Mouse (Mus musculus) midbrain, embryonic 15.5 days (tissue): Measurements from ENCODE around the gene Bcor. TPM values are rescaled to one million over a fixed set of nuclear protein-coding genes. Genes with fewer than 3 reads are reported as not detected.

ENCODE experiments used
- ATAC-seq: fragments of 200-750 bp; cut with Nextera tagmentation; replicated peaks from 2 replicates; pipeline ENCODE4 v1.8.0; 2017; ENCODE audit warnings: moderate TSS enrichment
- H3K27ac ChIP-seq: fragments of 300-500 bp; sonication (generic); 2 replicates; pipeline ENCODE4 v1.5.1; 2015; ENCODE audit warnings: mild to moderate bottlenecking, inconsistent platforms
- H3K27me3 ChIP-seq: fragments of 300-500 bp; sonication (generic); replicated peaks from 2 replicates; pipeline ENCODE4 v1.6.1; 2015; ENCODE audit warnings: inconsistent platforms
- H3K36me3 ChIP-seq: fragments of 300-500 bp; sonication (generic); replicated peaks from 2 replicates; pipeline ENCODE4 v1.6.1; 2015; ENCODE audit warnings: inconsistent platforms
- H3K4me1 ChIP-seq: fragments of 300-500 bp; sonication (generic); 2 replicates; pipeline ENCODE4 v1.6.1; 2015; ENCODE audit warnings: inconsistent platforms
- H3K4me2 ChIP-seq: fragments of 300-500 bp; sonication (generic); 2 replicates; pipeline ENCODE4 v1.6.1; 2015; ENCODE audit warnings: inconsistent platforms, mild to moderate bottlenecking, moderate library complexity
- H3K4me3 ChIP-seq: fragments of 300-500 bp; sonication (generic); 2 replicates; pipeline ENCODE4 v1.5.1; 2015; ENCODE audit warnings: mild to moderate bottlenecking, inconsistent platforms
- H3K9ac ChIP-seq: fragments of 300-500 bp; sonication (generic); 2 replicates; pipeline ENCODE4 v1.6.1; 2015; ENCODE audit warnings: mild to moderate bottlenecking, inconsistent platforms
- H3K9me3 ChIP-seq: fragments of 300-500 bp; sonication (generic); 2 replicates; pipeline ENCODE4 v1.6.1; 2016; ENCODE audit warnings: inconsistent platforms
- WGBS: fragments of 180-500 bp; shearing (Covaris S2); methylation state at CpG from one replicate; pipeline ENCODE4 v1.1.7; 2015; ENCODE audit warnings: mixed read lengths; 5-methylcytosine and 5-hydroxymethylcytosine counted together
- polyA plus RNA-seq: library from polyadenylated mRNA; unstranded; fragments of >200 nt; fragmentation: Nextera tagmentation; extraction: Ambion mirVana; gene quantifications from 2 replicates; pipeline ENCODE4 v1.2.1, GENCODE M21; 2015

Bcor gene
- polyA plus RNA-seq, 1 experiment from 2014 or later = 18.4 TPM

DNA sequence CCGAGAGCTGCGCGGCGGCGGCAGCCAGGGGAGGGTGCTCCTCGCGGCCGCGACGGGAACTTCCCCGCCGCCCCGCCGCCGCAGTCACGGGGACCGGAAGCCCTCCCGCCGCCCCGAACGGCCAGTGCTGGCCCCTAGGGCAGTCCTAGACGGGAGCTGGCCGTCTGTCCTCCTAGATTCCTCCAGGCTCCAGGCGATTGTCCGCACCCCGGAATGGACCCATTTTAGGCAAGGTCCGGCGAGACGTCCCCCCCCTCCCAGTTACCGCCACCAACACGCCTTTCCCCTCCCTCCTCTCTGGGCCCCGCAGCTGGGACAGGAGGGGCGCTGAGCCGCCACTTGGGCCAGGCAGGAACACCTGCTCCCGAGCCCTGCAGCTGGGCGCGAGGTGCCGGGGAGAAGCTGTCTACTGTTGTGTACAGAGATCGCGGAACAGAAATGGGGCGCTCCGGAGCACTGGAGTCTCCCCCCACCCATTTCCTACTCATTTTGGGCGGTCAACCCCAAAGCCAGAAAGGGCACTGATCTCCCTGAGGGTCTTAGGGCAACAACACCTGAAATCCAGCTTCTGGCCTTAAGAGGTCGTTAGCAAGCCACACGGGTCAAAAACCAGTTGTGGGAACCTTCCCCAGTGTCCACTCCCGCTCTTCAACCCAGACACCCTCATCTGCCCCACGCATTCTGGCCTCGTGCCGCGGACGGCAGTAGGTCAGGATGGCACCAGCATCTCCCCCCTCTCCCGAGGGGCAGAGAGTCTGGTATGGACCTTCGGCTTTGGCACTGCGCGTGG, 72.4 kb downstream of the Bcor start:
- peak; percentile 21; the same call in 1 of the 2 replicates for ATAC-seq
- peaks cover 50% of the 10 kb centered on the region for H3K4me1 ChIP-seq
- H3K9ac ChIP-seq = peak overlapping the region; percentile 57
- no peaks in the 10 kb centered on the region for H3K9me3 ChIP-seq
- H3K36me3 ChIP-seq = no peaks in the 10 kb centered on the region
- peak overlapping the region; percentile 44 for H3K4me3 ChIP-seq
- H3K27me3 ChIP-seq = peaks cover 48% of the 10 kb centered on the region
- H3K4me2 ChIP-seq = peak overlapping the region; percentile 92
- H3K27ac ChIP-seq = peak overlapping the region; percentile 93
- WGBS = 5% methylated on average over 45 of the region's 55 CpGs

DNA sequence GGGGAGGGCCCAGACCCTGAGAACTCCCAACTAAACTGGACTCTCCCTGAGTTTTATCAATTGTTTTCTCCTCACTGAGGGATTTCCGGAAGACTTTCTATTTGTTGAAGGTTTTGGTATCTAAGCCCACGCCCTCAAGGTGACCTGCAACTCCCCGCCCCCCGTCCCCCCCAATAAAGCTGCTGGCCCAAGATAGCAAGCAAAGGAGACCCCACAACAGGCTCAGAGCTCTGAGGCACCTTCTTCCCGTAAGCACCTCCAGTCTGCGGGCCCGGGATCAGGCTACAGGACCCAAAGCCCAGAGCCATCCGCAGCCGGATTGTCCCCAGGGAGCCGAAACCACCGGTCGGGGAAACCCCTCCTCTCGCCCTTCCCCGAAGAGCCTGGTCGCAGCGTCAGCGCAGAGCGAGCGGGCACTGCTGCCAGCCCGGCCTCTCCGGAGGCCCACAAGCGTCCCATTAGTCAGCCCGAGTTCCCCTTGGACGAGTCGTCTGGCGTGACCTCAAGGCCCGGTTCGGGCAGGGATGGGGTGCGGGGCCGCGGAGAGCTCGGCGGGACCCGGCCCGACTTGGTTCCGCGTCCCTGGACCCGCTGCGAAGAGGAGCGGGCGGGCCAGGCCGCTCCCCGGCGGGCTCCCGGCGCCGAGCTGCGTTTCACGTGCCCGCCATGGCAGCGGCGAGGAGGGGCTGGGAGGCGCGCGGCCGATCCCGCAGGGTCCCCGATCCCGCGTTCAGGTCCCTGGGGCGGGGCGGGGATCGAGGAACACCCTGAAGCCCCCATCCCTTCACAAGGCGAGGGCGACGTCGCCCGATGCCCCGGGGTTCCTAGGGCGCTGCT, 73.3 kb downstream of the Bcor start:
- Histone ChIP-seq H3K4me1 (peaks cover 50% of the 10 kb centered on the region), H3K9me3 (no peaks in the 10 kb centered on the region), H3K9ac (peak overlapping the region; percentile 57), H3K4me2 (peak overlapping the region; percentile 92), H3K27me3 (peaks cover 50% of the 10 kb centered on the region), H3K36me3 (no peaks in the 10 kb centered on the region), H3K27ac (peak overlapping the region; percentile 93), H3K4me3 (peak overlapping the region; percentile 44)
- ATAC-seq = no peak
- 3% methylated on average over 68 of the region's 70 CpGs for WGBS

DNA sequence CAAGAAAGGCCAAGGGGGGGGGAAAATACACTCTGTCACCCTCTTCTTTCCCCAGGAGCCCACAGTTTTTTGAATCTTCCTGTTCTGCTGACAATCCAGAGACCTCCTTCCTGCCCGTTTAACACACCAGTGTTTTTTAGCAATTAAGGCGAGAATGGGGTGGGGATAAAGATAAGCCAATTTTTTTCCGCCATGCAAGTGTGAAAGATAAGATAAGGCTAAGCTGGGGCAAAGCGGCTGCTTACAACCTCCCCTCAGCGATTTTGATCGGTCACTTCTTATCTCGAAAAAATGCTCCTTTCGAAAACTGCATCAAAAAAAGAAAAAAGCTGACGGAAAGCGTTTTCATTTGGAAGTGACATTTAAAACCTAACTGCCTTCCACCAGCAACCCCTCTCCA, 74.2 kb downstream of the Bcor start:
- H3K27me3 ChIP-seq = peaks cover 57% of the 10 kb centered on the region
- 31% methylated on average over 10 of the region's 10 CpGs for WGBS
- H3K4me3 ChIP-seq = no peak overlapping the region
- no peaks in the 10 kb centered on the region for H3K9me3 ChIP-seq
- peaks cover 54% of the 10 kb centered on the region for H3K4me1 ChIP-seq
- no peak overlapping the region for H3K4me2 ChIP-seq
- no peak for ATAC-seq
- H3K9ac ChIP-seq = no peak overlapping the region
- no peaks in the 10 kb centered on the region for H3K36me3 ChIP-seq
- H3K27ac ChIP-seq = no peak overlapping the region

DNA sequence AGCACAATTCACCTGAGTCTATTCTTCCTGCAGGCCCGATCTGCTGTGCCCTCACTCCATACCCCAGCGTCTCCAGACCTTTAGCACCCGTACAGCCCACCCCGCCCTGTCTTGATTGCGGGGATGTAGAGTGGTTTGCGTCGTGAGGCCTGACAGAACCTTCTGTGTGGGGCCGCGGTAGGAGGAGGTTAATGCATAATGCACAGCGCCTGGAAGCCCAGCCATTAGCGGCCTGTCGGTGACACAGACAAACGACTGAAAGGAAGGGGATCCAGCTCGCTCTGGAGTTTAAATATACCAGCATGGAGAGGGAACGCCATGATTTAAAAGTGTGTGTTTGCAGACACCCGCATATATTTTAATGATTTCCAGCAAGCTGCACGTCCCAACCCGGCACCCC, 74.9 kb downstream of the Bcor start:
- no peak overlapping the region for H3K4me2 ChIP-seq
- no peak overlapping the region for H3K27ac ChIP-seq
- 13% methylated on average over 18 of the region's 18 CpGs for WGBS
- H3K27me3 ChIP-seq = peaks cover 55% of the 10 kb centered on the region
- no peak for ATAC-seq
- H3K4me1 ChIP-seq = peaks cover 47% of the 10 kb centered on the region
- no peak overlapping the region for H3K4me3 ChIP-seq
- H3K36me3 ChIP-seq = no peaks in the 10 kb centered on the region
- H3K9me3 ChIP-seq = no peaks in the 10 kb centered on the region
- no peak overlapping the region for H3K9ac ChIP-seq

DNA sequence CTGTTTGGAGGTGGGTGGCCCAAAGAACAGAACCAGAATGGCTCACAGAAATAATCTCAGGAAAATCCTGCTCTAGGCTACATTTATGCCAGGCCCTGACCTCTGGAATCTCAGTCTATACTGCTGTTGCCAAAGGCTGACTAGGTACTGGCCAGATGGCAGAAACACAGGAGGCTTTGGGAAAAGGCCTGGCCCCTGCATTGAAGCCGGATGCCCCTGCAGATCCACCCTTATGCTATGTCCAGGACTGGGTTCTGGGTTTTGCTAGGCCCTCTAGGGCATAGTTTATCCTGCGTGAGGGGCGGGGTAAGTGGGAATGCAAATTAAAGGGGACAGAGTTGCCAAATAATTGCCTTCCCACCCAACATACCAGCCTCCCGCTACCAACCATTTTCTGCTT, 75.5 kb downstream of the Bcor start:
- no peaks in the 10 kb centered on the region for H3K36me3 ChIP-seq
- no peak for ATAC-seq
- H3K9ac ChIP-seq = no peak overlapping the region
- no peaks in the 10 kb centered on the region for H3K9me3 ChIP-seq
- peaks cover 52% of the 10 kb centered on the region for H3K27me3 ChIP-seq
- WGBS = 25% methylated on average over 4 of the region's 4 CpGs
- H3K4me3 ChIP-seq = no peak overlapping the region
- peaks cover 41% of the 10 kb centered on the region for H3K4me1 ChIP-seq
- H3K4me2 ChIP-seq = no peak overlapping the region
- H3K27ac ChIP-seq = no peak overlapping the region

DNA sequence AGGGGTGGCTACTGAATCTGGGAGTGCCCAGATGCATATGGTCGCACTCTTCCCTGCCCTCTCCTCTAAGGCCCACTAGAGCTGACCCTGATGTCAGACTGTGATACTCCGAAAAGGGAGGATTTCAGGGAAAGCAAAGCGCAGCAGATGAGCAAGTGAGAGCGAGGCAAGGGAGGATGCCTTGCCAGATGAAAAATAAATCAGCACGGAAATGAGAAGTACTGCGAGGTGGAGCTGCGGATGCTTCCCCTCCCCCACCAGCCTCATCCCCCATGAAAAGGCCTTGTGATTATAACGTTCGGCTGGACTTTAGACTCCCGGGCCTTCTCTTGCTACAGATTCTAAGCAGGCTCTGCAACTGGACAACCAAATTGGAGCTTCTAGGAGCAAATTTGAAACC, 76.5 kb downstream of the Bcor start:
- WGBS = 28% methylated on average over 10 of the region's 10 CpGs
- no peaks in the 10 kb centered on the region for H3K36me3 ChIP-seq
- H3K9me3 ChIP-seq = no peaks in the 10 kb centered on the region
- no peak overlapping the region for H3K27ac ChIP-seq
- peaks cover 49% of the 10 kb centered on the region for H3K27me3 ChIP-seq
- H3K4me3 ChIP-seq = no peak overlapping the region
- peaks cover 31% of the 10 kb centered on the region for H3K4me1 ChIP-seq
- ATAC-seq = no peak
- H3K4me2 ChIP-seq = no peak overlapping the region
- H3K9ac ChIP-seq = no peak overlapping the region

DNA sequence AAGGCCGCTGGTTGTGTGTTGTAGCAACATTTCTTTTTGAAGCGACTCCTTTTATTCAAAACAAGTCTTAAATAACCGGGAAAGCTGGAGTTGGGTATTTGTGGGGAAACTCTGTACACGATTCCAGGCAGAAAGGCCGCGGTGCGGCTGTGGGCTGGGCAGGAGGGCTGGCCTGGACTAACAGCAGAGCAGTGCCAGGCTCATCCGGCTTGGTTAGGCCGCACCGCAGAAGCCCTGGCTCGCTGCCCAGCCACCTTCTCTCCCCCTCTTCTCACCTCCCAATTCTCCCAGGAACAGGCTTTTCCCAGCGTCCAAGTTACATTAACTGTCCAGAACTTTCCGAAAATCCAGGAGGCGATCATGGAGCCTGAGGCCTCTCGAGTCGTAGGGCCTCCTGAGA, 77.4 kb downstream of the Bcor start:
- Histone ChIP-seq H3K4me3 (no peak overlapping the region), H3K27ac (no peak overlapping the region), H3K27me3 (peaks cover 45% of the 10 kb centered on the region), H3K9ac (no peak overlapping the region), H3K4me2 (no peak overlapping the region), H3K4me1 (peaks cover 25% of the 10 kb centered on the region), H3K9me3 (no peaks in the 10 kb centered on the region), H3K36me3 (no peaks in the 10 kb centered on the region)
- no peak for ATAC-seq
- WGBS = 17% methylated on average over 16 of the region's 16 CpGs

DNA sequence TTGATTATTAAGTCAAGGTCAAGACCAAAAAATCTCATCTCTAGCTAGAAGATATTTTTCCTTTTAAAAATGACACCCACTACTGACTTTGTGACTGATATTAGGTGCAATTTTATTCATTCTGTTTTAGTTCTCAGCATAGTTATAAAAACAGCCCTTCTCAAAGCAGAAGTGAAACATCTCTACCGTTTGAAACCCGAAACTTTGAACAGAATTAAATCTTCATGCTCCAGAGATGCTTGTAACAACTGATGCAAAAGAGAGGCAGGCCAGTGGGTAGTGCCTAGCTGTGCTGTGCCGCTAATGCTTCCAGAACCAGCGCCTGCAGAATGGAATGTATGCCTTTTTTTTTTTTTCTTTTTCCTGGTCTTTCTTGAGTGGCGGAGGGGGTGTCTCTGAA, 78.0 kb downstream of the Bcor start:
- no peak overlapping the region for H3K27ac ChIP-seq
- no peak for ATAC-seq
- H3K4me3 ChIP-seq = no peak overlapping the region
- no peak overlapping the region for H3K9ac ChIP-seq
- no peak overlapping the region for H3K4me2 ChIP-seq
- peaks cover 47% of the 10 kb centered on the region for H3K27me3 ChIP-seq
- H3K4me1 ChIP-seq = peaks cover 24% of the 10 kb centered on the region
- H3K36me3 ChIP-seq = no peaks in the 10 kb centered on the region
- H3K9me3 ChIP-seq = no peaks in the 10 kb centered on the region
- 30% methylated on average over 5 of the region's 5 CpGs for WGBS

DNA sequence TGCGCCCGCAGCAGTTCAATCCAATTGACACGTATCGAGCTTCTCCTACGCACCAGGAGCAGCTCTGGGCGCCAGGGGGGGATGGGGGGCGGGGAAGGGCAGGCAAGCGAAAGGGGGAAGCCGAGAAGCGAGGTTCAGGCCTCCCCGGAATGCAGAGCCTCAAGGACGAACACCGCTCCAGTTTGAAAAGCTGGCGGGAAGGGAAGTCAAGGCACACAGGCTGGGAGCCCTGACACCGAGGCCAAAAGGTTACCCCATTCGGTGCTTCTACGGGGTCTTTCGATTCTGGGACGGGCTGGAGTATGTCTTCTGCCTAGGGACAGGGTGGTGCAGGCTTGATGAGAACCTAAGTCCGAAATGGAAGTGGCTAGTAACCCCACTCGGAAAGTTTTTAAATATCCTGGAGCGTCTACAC, 78.4 kb downstream of the Bcor start:
- H3K9ac ChIP-seq = no peak overlapping the region
- H3K27me3 ChIP-seq = peaks cover 47% of the 10 kb centered on the region
- peaks cover 22% of the 10 kb centered on the region for H3K4me1 ChIP-seq
- H3K9me3 ChIP-seq = no peaks in the 10 kb centered on the region
- H3K4me3 ChIP-seq = peak overlapping the region; percentile 61; the same call in 1 of the 2 replicates
- WGBS = 13% methylated on average over 17 of the region's 22 CpGs
- no peaks in the 10 kb centered on the region for H3K36me3 ChIP-seq
- peak overlapping the region; percentile 70 for H3K4me2 ChIP-seq
- ATAC-seq = no peak
- H3K27ac ChIP-seq = 0 out of 2 replicates have a peak overlapping the region, but pooled peaks have one; percentile 90

DNA sequence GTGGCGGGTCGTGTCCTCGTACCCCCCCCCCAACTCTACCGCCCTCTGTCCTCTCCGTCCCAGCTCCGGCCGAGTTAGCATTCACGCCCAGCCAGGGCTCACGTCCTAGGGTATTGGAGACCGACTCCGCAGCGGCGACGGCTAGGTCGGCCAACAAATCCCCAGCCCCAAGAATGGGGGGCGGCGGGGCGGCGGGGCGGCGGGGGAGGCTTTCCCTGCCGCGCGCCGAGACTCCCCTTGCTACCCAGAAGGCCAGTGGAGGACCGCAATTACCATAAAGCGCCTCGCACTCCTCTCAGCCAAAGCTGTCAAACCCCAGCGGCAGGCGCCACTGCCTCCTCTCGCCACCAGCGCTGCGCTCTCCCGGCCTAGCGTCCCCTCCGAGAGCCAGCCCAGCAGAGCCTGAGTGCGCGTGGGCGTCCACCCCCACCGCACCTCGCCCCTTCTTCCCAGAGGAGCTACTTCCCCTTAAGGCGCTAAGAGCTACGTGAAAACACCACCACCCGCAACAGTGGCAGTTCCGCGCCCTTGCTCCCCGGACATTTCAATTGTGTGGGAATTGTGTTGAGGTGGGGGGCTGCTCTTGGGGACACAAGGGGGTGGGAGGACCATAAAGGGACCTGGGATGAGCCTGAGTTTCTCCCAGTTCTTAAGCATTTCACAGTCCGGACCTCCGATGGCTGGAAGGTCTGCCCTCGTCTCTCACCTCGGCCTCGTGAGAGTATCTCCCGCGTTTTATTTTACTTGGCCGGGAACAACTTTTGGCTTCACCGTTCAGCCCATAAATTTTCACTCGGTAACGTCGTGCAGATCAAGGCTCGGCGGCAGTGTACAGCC, 79.0 kb downstream of the Bcor start:
- Histone ChIP-seq H3K9me3 (no peaks in the 10 kb centered on the region), H3K27ac (peak overlapping the region; percentile 90), H3K36me3 (no peaks in the 10 kb centered on the region), H3K4me1 (peaks cover 26% of the 10 kb centered on the region), H3K4me3 (peak overlapping the region; percentile 61), H3K27me3 (peaks cover 45% of the 10 kb centered on the region), H3K4me2 (peak overlapping the region; percentile 70), H3K9ac (peak overlapping the region; percentile 74)
- ATAC-seq = peak; percentile 30
- 4% methylated on average over 61 of the region's 61 CpGs for WGBS

DNA sequence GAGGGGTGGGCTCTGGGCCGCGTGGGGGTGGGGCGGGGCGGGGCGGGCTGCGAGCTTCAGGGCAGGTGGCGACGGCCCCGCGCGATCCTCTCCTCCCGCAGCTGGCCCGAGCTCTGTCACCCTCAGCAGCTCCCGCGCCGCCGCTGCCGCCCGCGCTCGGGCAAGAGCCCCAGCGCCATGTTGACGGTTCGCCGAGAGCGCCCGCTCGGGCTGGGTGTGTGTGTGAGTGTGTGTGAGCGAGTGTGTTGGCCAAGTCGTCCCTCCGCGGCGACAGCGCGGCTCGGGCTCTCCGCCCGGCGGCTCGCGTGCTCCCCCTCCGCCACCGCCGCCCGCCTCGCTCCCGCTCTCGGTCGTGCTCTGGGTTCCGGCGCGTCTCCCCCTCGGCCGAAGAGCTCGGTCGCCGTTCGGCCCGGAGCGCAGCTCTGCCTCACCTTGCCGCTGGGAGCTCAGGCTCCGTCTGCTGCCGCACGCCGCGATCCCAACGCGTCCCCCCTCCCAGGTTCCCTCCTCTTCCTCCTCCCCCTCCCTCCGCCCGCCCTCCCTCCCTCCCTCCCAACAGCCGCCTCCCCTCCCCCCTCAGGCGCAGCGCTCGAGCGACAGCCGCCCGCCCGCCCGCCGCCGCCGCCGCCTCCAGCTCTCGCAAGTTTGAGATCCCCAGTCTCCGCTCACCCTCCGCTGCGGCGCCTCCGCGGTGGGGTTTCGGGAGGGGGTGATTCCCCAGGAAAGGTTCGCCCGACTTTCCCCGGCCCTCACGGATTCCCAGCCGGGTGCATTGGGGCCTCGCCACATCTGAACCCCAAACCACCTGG, 79.9 kb downstream of the Bcor start:
- Histone ChIP-seq H3K27ac (peak overlapping the region; percentile 90), H3K9me3 (no peaks in the 10 kb centered on the region), H3K4me3 (peak overlapping the region; percentile 61), H3K4me1 (peaks cover 19% of the 10 kb centered on the region), H3K27me3 (peaks cover 44% of the 10 kb centered on the region), H3K36me3 (no peaks in the 10 kb centered on the region), H3K9ac (peak overlapping the region; percentile 74), H3K4me2 (peak overlapping the region; percentile 70)
- 0% methylated on average over 68 of the region's 97 CpGs for WGBS
- ATAC-seq = peak; percentile 41
